Mouse (Mus musculus) liver, embryonic 14.5 days (tissue): ENCODE results near the gene Adgre4.

ENCODE experiments used
- CTCF ChIP-seq: IDR thresholded peaks from 2 replicates; pipeline ENCODE4 v1.5.1; 2016; ENCODE audit warnings: antibody characterized with exemption, low read depth, control low read depth
- EP300 ChIP-seq: IDR thresholded peaks from 2 replicates; pipeline ENCODE4 v1.6.1; 2016; ENCODE audit warnings: antibody characterized with exemption, low read depth

DNA sequence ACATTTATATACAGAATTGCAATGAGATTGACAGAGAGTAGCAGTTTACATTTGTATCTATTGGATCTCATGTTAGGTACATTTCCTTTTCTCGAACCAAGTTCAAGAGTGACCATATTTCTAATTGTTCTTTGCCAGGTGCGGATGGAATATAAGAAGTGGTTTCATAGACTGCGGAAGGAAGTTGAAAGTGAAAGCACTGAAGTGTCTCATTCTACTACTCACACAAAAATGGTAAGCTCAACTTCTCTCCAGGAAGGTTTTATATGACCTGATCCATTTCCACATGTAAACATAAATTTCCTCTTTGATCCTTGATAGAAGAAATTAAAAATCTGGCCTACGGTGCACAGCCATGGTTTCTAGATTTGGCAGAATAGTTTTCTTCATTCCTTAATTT, 93.3 kb downstream of the Adgre4 start:
- no peak for TF ChIP-seq CTCF
- TF ChIP-seq EP300, result no peak
